Mouse (Mus musculus): ENCODE measurements around the gene Gbp10. TPM values are rescaled to one million over a fixed set of nuclear protein-coding genes. Genes with fewer than 3 reads are reported as not detected.
"Not testable (repeated sequence)": the region's sequence is repeated elsewhere in the genome, so short reads cannot be mapped to it uniquely, and the experiment has no call there.

The Gbp10 gene
- 0.55 TPM in 1 of 2 replicates, not detected in the other for polyA plus RNA-seq (2015; fragmentation: Nextera tagmentation; extraction: Ambion mirVana)

DNA sequence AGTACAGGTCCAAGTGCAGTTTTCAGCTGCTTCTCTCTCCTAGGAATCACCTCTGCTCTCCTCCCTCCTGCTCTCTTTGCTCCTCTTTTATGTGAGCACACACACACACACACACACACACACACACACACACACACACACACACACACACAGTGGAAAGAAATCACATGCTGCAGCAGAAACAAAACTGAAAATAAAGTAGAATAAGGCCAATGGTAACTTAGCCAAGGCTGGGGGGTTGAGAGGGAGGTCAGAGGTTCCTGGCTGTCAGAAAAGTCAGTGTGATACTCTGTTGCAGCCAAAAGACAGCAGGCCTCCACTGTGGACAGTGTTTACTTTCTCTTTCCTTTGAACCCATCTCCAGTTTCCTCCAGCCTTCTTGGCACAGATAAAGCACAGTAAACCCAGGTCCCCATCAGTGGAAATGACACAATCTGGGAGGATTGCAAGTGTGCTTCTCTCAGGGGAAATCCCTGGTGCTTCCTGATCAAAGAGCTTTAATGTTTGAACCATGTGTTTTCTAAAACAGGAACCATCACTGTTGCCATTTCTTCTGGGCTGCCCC lies at the start of gene Gbp10:
Gene Gbp10 (minus strand): TSS at position 51 of the 565 bp plus-strand sequence.
- not testable (repeated sequence) for H3K4me1 ChIP-seq (ENCODE audit: insufficient read depth, low read depth, low read length); H3K9me3 ChIP-seq (ENCODE audit: low read length); H3K27ac ChIP-seq (ENCODE audit: low read length); H3K4me3 ChIP-seq (ENCODE audit: low read depth, low read length); H3K4me2 ChIP-seq (replicated peaks; ENCODE audit: low read depth, low read length); H3K36me3 ChIP-seq (ENCODE audit: insufficient read depth, low read length); H3K27me3 ChIP-seq (replicated peaks; ENCODE audit: insufficient read depth, low read length); H3K9ac ChIP-seq (replicated peaks; ENCODE audit: low read depth)
- DNase-seq (ENCODE audit: low spot score) (peak; percentile 62), ATAC-seq (peak; percentile 95)

DNA sequence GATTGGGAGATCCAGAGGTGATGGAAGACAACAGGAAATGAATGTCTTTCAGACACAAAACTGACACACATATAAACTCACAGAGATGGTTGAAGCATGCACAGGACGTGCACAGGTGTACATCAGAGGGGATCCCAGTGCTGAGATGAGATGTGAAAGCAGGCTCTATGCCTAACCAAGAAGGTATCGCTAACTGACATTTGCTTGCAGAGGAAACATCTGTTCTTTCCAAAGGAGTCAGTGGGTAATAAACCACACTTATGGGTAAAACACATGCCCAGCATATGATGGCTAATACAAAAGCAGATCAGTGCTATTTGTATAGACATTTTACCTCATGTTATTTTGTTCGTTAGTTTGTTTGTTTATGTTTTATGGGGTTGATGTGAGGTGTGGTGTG lies 21.3 kb upstream of the Gbp10 start:
- not testable (repeated sequence) for ATAC-seq; H3K9me3 ChIP-seq (ENCODE audit: low read length); DNase-seq (ENCODE audit: low spot score); H3K4me1 ChIP-seq (ENCODE audit: insufficient read depth, low read depth, low read length); H3K36me3 ChIP-seq (ENCODE audit: insufficient read depth, low read length); H3K4me2 ChIP-seq (replicated peaks; ENCODE audit: low read depth, low read length); H3K27ac ChIP-seq (ENCODE audit: low read length); H3K27me3 ChIP-seq (replicated peaks; ENCODE audit: insufficient read depth, low read length); H3K9ac ChIP-seq (replicated peaks; ENCODE audit: low read depth); H3K4me3 ChIP-seq (ENCODE audit: low read depth, low read length)
- WGBS: no CpG with 5 or more reads among the region's 3 CpGs

DNA sequence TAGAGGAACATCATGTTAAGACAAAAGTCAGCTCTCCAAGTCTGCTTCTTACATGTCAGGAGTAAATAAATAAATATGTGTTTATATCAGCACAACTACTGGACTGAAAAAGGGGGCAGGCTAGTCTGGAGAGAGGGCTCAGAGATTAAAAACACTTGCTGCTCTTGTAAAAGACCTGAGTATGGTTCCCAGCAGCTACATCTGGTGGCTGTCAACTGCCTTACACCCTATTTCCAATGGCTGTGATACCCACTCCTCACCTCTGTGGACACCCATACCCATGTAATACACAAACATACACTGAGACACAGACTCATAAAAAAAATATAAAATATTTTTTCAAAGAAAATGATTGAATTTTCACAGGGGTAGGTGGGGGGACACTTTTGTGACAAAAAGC lies 13.2 kb upstream of the Gbp10 start:
- Histone ChIP-seq H3K36me3 (ENCODE audit: insufficient read depth, low read length) (no peaks in the 10 kb centered on the region), H3K27me3 (replicated peaks; ENCODE audit: insufficient read depth, low read length) (no peaks in the 10 kb centered on the region), H3K4me2 (replicated peaks; ENCODE audit: low read depth, low read length) (no peak overlapping the region), H3K4me3 (ENCODE audit: low read depth, low read length) (no peak overlapping the region), H3K9ac (replicated peaks; ENCODE audit: low read depth) (no peak overlapping the region), H3K27ac (ENCODE audit: low read length) (no peak overlapping the region), H3K9me3 (ENCODE audit: low read length) (no peaks in the 10 kb centered on the region), H3K4me1 (ENCODE audit: insufficient read depth, low read depth, low read length) (no peaks in the 10 kb centered on the region)
- ATAC-seq: no peak
- no peak for TF ChIP-seq EP300 (IDR thresholded peaks at IDR 0.05)
- no peak; the same call in 1 of the 2 replicates for TF ChIP-seq CTCF (IDR thresholded peaks at IDR 0.05)
- DNase-seq (ENCODE audit: low spot score): no peak

DNA sequence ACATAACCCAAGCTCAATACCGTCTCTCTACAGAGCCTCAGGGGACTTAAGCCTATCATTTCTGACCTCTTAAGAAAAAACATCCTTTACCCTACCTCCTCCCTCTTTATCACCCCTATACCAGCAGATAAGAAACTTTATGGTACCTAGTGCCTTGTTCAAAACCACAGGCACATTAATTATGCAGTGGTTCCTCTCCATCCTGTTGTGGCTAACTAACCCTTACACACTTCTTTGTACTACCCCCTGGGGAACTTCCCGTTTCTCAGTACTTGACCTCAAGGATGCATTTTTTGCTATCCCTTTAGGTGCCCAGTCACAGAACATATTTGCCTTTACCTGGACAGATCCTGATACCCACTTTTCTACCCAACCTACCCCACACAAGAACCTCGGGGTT lies 5.4 kb upstream of the Gbp10 start:
- not testable (repeated sequence) for ATAC-seq; H3K4me1 ChIP-seq (ENCODE audit: insufficient read depth, low read depth, low read length)

DNA sequence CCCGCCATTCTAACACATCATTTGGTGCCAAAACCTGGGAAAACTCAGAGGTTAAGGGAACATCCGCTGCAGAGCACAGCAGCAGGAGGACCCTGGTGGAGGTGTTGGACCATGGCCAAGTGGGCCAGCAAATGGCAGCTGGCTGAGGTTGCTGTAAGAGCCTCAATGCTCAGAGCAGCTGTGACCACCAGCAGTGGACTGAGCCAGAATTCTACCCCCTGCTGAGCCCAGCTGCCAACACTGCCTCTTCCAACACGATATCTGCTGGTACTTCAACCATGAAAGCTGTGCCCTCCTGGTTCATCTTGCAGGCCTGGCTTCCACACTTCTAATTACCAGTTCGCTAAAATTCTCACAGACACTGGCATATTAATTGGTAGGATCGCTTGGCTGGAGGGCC lies 1.6 kb upstream of the Gbp10 start:
- H3K36me3 ChIP-seq (ENCODE audit: insufficient read depth, low read length); H3K4me2 ChIP-seq (replicated peaks; ENCODE audit: low read depth, low read length); DNase-seq (ENCODE audit: low spot score); H3K27me3 ChIP-seq (replicated peaks; ENCODE audit: insufficient read depth, low read length); H3K9ac ChIP-seq (replicated peaks; ENCODE audit: low read depth); H3K4me3 ChIP-seq (ENCODE audit: low read depth, low read length); H3K9me3 ChIP-seq (ENCODE audit: low read length); ATAC-seq; H3K4me1 ChIP-seq (ENCODE audit: insufficient read depth, low read depth, low read length); H3K27ac ChIP-seq (ENCODE audit: low read length): not testable (repeated sequence)
- whole genome bisulfite sequencing: 64% methylated on average over 5 of the region's 5 CpGs

More for the DNA sequence above, 5.4 kb upstream of the Gbp10 start:
- not testable (repeated sequence) for H3K27me3 ChIP-seq (replicated peaks; ENCODE audit: insufficient read depth, low read length); H3K9me3 ChIP-seq (ENCODE audit: low read length); H3K36me3 ChIP-seq (ENCODE audit: insufficient read depth, low read length); H3K4me3 ChIP-seq (ENCODE audit: low read depth, low read length); DNase-seq (ENCODE audit: low spot score); H3K27ac ChIP-seq (ENCODE audit: low read length); H3K4me2 ChIP-seq (replicated peaks; ENCODE audit: low read depth, low read length); H3K9ac ChIP-seq (replicated peaks; ENCODE audit: low read depth)
- WGBS: 77% methylated on average over 3 of the region's 3 CpGs

DNA sequence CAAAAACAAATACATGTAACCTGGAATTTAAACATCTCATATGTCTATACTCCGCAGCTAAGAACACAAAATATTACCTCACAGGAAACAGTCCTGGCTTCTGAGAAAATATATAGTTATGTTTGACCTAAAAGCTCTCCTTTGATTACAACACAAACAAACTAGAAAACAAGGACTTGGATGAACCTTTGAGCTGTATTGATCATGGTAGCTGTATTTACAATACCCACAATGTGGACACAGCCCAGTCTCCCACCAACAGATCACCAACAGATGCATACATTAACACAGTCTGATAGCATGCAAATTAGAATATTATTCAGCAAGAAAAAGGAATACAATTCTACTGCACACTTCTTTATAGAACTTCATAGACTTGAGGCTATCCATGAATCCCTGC lies 931 bp downstream of the Gbp10 start:
- not testable (repeated sequence) for H3K9ac ChIP-seq (replicated peaks; ENCODE audit: low read depth); H3K27me3 ChIP-seq (replicated peaks; ENCODE audit: insufficient read depth, low read length); H3K4me2 ChIP-seq (replicated peaks; ENCODE audit: low read depth, low read length); H3K4me1 ChIP-seq (ENCODE audit: insufficient read depth, low read depth, low read length); ATAC-seq; H3K4me3 ChIP-seq (ENCODE audit: low read depth, low read length); H3K9me3 ChIP-seq (ENCODE audit: low read length); H3K36me3 ChIP-seq (ENCODE audit: insufficient read depth, low read length); H3K27ac ChIP-seq (ENCODE audit: low read length); DNase-seq (ENCODE audit: low spot score)
- 71% methylated on average over 1 of the region's 1 CpGs for WGBS

DNA sequence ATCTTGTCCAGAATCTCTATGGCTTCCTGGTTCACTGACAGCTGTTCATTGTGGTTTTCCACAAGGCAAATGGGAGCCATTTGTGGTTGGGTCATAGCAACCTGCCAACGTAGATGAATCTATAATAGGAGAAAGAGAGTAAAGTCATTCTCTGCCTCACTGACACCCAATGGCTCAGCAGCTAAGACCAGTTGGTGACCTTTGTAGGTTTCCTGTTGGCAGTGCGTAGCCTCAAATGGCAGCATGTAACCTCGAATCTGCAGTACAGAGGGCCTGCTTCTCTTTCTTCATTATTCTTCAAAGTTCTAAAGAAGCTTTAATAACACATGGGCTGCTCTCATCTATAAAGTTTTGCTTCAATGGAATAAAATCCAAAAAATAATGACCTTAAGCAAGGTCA lies 3.3 kb downstream of the Gbp10 start:
- DNase-seq (ENCODE audit: low spot score); H3K36me3 ChIP-seq (ENCODE audit: insufficient read depth, low read length); H3K4me1 ChIP-seq (ENCODE audit: insufficient read depth, low read depth, low read length); H3K9me3 ChIP-seq (ENCODE audit: low read length); ATAC-seq; H3K27me3 ChIP-seq (replicated peaks; ENCODE audit: insufficient read depth, low read length); H3K4me2 ChIP-seq (replicated peaks; ENCODE audit: low read depth, low read length); H3K9ac ChIP-seq (replicated peaks; ENCODE audit: low read depth); H3K27ac ChIP-seq (ENCODE audit: low read length); H3K4me3 ChIP-seq (ENCODE audit: low read depth, low read length): not testable (repeated sequence)
- 83% methylated on average over 3 of the region's 3 CpGs for WGBS

DNA sequence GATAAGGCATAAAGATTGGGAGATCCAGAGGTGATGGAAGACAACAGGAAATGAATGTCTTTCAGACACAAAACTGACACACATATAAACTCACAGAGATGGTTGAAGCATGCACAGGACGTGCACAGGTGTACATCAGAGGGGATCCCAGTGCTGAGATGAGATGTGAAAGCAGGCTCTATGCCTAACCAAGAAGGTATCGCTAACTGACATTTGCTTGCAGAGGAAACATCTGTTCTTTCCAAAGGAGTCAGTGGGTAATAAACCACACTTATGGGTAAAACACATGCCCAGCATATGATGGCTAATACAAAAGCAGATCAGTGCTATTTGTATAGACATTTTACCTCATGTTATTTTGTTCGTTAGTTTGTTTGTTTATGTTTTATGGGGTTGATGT lies 30.4 kb downstream of the Gbp10 start:
- ATAC-seq; H3K4me3 ChIP-seq (ENCODE audit: low read depth, low read length); H3K36me3 ChIP-seq (ENCODE audit: insufficient read depth, low read length); H3K27ac ChIP-seq (ENCODE audit: low read length); H3K4me1 ChIP-seq (ENCODE audit: insufficient read depth, low read depth, low read length); H3K4me2 ChIP-seq (replicated peaks; ENCODE audit: low read depth, low read length); H3K27me3 ChIP-seq (replicated peaks; ENCODE audit: insufficient read depth, low read length); H3K9ac ChIP-seq (replicated peaks; ENCODE audit: low read depth); DNase-seq (ENCODE audit: low spot score); H3K9me3 ChIP-seq (ENCODE audit: low read length): not testable (repeated sequence)
- no CpG with 5 or more reads among the region's 3 CpGs for WGBS

DNA sequence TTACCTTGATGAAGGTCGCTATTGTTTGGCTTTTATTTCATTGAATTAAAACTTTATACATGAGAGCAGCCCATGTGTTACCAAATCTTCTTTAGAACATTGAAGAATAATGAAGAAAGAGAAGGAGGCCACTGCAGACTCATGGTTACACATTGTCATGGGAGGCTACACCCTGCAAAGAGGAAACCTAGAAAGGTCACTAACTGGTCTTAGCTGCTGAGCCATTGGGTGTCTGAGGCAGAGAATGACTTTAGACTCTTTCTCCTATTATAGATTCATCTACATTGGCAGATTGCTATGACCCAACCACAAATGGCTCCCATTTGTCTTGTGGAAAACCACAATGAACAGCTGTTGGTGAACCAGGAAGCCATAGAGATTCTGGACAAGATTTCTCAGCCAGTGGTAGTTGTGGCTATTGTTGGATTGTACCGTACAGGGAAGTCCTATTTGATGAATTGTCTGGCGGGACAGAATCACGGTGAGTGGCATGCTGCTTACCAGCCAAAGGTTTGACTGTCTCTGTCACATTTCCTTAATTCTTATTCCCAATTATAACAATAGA lies 38.5 kb downstream of the Gbp10 start:
- not testable (repeated sequence) for H3K27ac ChIP-seq (ENCODE audit: low read length); H3K4me2 ChIP-seq (replicated peaks; ENCODE audit: low read depth, low read length); H3K27me3 ChIP-seq (replicated peaks; ENCODE audit: insufficient read depth, low read length); H3K4me3 ChIP-seq (ENCODE audit: low read depth, low read length); ATAC-seq; H3K9ac ChIP-seq (replicated peaks; ENCODE audit: low read depth); H3K36me3 ChIP-seq (ENCODE audit: insufficient read depth, low read length); H3K9me3 ChIP-seq (ENCODE audit: low read length); DNase-seq (ENCODE audit: low spot score); H3K4me1 ChIP-seq (ENCODE audit: insufficient read depth, low read depth, low read length)
- 70% methylated on average over 4 of the region's 4 CpGs for WGBS

DNA sequence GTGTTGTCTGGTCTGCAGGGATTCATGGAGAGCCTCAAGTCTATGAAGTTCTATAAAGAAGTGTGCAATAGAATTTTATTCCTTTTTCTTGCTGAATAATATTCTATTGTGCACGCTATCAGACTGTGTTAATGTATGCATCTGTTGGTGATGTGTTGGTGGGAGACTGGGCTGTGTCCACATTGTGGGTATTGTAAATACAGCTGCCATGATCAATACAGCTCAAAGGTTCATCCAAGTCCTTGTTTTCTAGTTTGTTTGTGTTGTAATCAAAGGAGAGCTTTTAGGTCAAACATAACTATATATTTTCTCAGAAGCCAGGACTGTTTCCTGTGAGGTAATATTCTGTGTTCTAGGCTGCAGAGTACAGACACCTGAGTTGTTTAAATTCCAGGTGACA lies 40.2 kb downstream of the Gbp10 start:
- H3K9me3 ChIP-seq (ENCODE audit: low read length); H3K4me2 ChIP-seq (replicated peaks; ENCODE audit: low read depth, low read length); H3K4me3 ChIP-seq (ENCODE audit: low read depth, low read length); H3K4me1 ChIP-seq (ENCODE audit: insufficient read depth, low read depth, low read length); H3K27ac ChIP-seq (ENCODE audit: low read length); H3K36me3 ChIP-seq (ENCODE audit: insufficient read depth, low read length); H3K27me3 ChIP-seq (replicated peaks; ENCODE audit: insufficient read depth, low read length); H3K9ac ChIP-seq (replicated peaks; ENCODE audit: low read depth); DNase-seq (ENCODE audit: low spot score); ATAC-seq: not testable (repeated sequence)
- 93% methylated on average over 1 of the region's 1 CpGs for WGBS
